Mouse (Mus musculus) skeletal muscle tissue, adult 2 months (tissue): ENCODE measurements around the gene Gm36176.
"Not testable (repeated sequence)": the region's sequence is repeated elsewhere in the genome, so short reads cannot be mapped to it uniquely, and the experiment has no call there.

Experiments used
- DNase-seq: peaks from one replicate; pipeline ENCODE4 v3.0.0-alpha.2; 2012; ENCODE audit warnings: low read depth, low spot score

The Gm36176 gene

GRCm38 (mm10) chr10:77846503-77846902 lies at the start of gene Gm36176:
TSS of gene Gm36176 (plus strand) at chr10:77846803.
- DNase-seq = no peak

GRCm38 (mm10) chr10:77797677-77798076 lies 48.9 kb upstream of the Gm36176 start:
- DNase-seq = no peak

GRCm38 (mm10) chr10:77798164-77798920 lies 48.3 kb upstream of the Gm36176 start:
- not testable (repeated sequence) for DNase-seq

- no peak for DNase-seq
Observed at GRCm38 (mm10) chr10:77798921-77799508, 47.6 kb upstream of the Gm36176 start, which contains the start of gene Gm19668. TSS of gene Gm19668 (minus strand) at chr10:77799133.

GRCm38 (mm10) chr10:77804095-77804494 lies 42.5 kb upstream of the Gm36176 start:
- no peak for DNase-seq

- no peak for DNase-seq
Observed at GRCm38 (mm10) chr10:77811743-77812142, 34.9 kb upstream of the Gm36176 start, which contains the start of gene Gm9507. TSS of gene Gm9507 (minus strand) at chr10:77811843.

GRCm38 (mm10) chr10:77814382-77814781 lies 32.2 kb upstream of the Gm36176 start, which contains the start of gene Gm2696:
TSS of gene Gm2696 (plus strand) at chr10:77814682.
- DNase-seq = no peak

GRCm38 (mm10) chr10:77815514-77815913 lies 31.1 kb upstream of the Gm36176 start:
- no peak for DNase-seq

- DNase-seq = no peak
Observed at GRCm38 (mm10) chr10:77818523-77818922, 28.1 kb upstream of the Gm36176 start.

- no peak for DNase-seq
Observed at GRCm38 (mm10) chr10:77819203-77819602, 27.4 kb upstream of the Gm36176 start.

GRCm38 (mm10) chr10:77826951-77827350 lies 19.7 kb upstream of the Gm36176 start, which contains the start of gene Krtap10-4:
TSS of gene Krtap10-4 (minus strand) at chr10:77827095.
- DNase-seq = no peak

- no peak for DNase-seq
Observed at GRCm38 (mm10) chr10:77835647-77836046, 11.0 kb upstream of the Gm36176 start, which contains the start of gene Krtap10-10. TSS of gene Krtap10-10 (plus strand) at chr10:77835947.

- DNase-seq = no peak
Observed at GRCm38 (mm10) chr10:77839006-77839405, 7.6 kb upstream of the Gm36176 start.

- DNase-seq = no peak
Observed at GRCm38 (mm10) chr10:77846961-77847360, 358 bp downstream of the Gm36176 start.

- DNase-seq = no peak
Observed at GRCm38 (mm10) chr10:77847538-77847937, 935 bp downstream of the Gm36176 start.

GRCm38 (mm10) chr10:77852559-77852958 lies 6.0 kb downstream of the Gm36176 start, which contains the start of gene Gm10318:
TSS of gene Gm10318 (plus strand) at chr10:77852859.
- no peak for DNase-seq

GRCm38 (mm10) chr10:77861675-77862074 lies 15.1 kb downstream of the Gm36176 start, which contains the start of gene Gm3285:
TSS of gene Gm3285 (plus strand) at chr10:77861975.
- DNase-seq = no peak

GRCm38 (mm10) chr10:77864067-77864761 lies 17.6 kb downstream of the Gm36176 start:
- no peak for DNase-seq

- no peak for DNase-seq
Observed at GRCm38 (mm10) chr10:77864762-77865143, 18.1 kb downstream of the Gm36176 start.

GRCm38 (mm10) chr10:77867546-77867945 lies 20.9 kb downstream of the Gm36176 start:
- no peak for DNase-seq

- no peak for DNase-seq
Observed at GRCm38 (mm10) chr10:77869651-77870050, 23.0 kb downstream of the Gm36176 start.

GRCm38 (mm10) chr10:77878985-77879384 lies 32.4 kb downstream of the Gm36176 start:
- DNase-seq = no peak
